Mouse (Mus musculus) stomach, embryonic 16.5 days (tissue): ENCODE data around the gene Asap2. TPM values are rescaled to one million over a fixed set of nuclear protein-coding genes. Genes with fewer than 3 reads are reported as not detected.

Experiments
- ATAC-seq: fragments of 200-750 bp; cut with Nextera tagmentation; 2 replicates; pipeline ENCODE4 v1.8.0; 2017; ENCODE audit warnings: moderate number of reproducible peaks, moderate TSS enrichment; ENCODE audit not compliant: insufficient read depth, low FRiP score
- H3K27ac ChIP-seq: fragments of 300-500 bp; sonication (generic); 2 replicates; pipeline ENCODE4 v1.5.1; 2014; ENCODE audit warnings: low read length
- H3K27me3 ChIP-seq: fragments of 300-500 bp; sonication (generic); 2 replicates; pipeline ENCODE4 v1.6.1; 2014; ENCODE audit warnings: low read length, control low read depth, mixed read lengths; ENCODE audit not compliant: control insufficient read depth, insufficient read depth
- H3K36me3 ChIP-seq: fragments of 300-500 bp; sonication (generic); 2 replicates; pipeline ENCODE4 v1.6.1; 2014; ENCODE audit warnings: low read length; ENCODE audit not compliant: control insufficient read depth, insufficient read depth
- H3K4me1 ChIP-seq: fragments of 300-500 bp; sonication (generic); 2 replicates; pipeline ENCODE4 v1.6.1; 2014; ENCODE audit warnings: low read length, control low read depth, mixed read lengths; ENCODE audit not compliant: control insufficient read depth, insufficient read depth
- H3K4me2 ChIP-seq: fragments of 300-500 bp; sonication (generic); 2 replicates; pipeline ENCODE4 v1.6.1; 2014; ENCODE audit warnings: low read depth, low read length, mixed read lengths
- H3K4me3 ChIP-seq: fragments of 300-500 bp; sonication (generic); replicated peaks from 2 replicates; pipeline ENCODE4 v1.5.1; 2014; ENCODE audit warnings: mild to moderate bottlenecking, low read length
- H3K9ac ChIP-seq: fragments of 300-500 bp; sonication (generic); 2 replicates; pipeline ENCODE4 v1.6.1; 2014; ENCODE audit warnings: low read length
- H3K9me3 ChIP-seq: fragments of 300-500 bp; sonication (generic); replicated peaks from 2 replicates; pipeline ENCODE4 v1.6.1; 2016; ENCODE audit warnings: low read length, control low read depth; ENCODE audit not compliant: control insufficient read depth
- WGBS: fragments of 180-500 bp; shearing (Covaris S2); extraction: QIAGEN DNeasy Blood & Tissue Kit; methylation state at CpG from one replicate; pipeline ENCODE4 v1.1.7; 2014; 5-methylcytosine and 5-hydroxymethylcytosine counted together
- polyA plus RNA-seq: library from polyadenylated mRNA; unstranded; fragments of >200 nt; fragmentation: Nextera tagmentation; extraction: Ambion mirVana; gene quantifications from 2 replicates; pipeline ENCODE4 v1.2.1, GENCODE M21; 2015

The Asap2 gene
- polyA plus RNA-seq, 1 experiment from 2014 or later: 5.5 TPM

DNA sequence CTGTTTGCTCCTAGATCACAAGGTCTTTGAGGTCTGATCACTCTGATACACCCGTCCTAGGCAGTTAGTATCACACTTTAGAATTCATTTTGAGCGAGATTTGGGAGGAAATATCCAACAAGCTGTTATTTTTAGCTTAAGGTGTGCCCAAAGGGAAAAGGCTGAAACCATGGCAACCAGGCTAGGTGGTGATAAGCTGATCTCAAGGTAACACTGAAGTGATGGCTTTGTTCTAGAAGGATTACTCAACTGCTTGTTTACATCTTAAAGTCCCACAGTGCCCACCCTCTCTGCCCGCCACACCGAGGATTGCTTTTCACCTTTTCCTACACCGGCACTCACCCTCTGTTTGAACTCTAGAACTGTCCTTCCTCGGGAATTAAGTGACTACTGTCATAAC, 299.4 kb downstream of the Asap2 start:
- no peak for ATAC-seq
- Histone ChIP-seq H3K4me1 (peaks cover 16% of the 10 kb centered on the region), H3K9ac (no peak overlapping the region), H3K27me3 (no peaks in the 10 kb centered on the region), H3K27ac (0 out of 2 replicates have a peak overlapping the region, but pooled peaks have one; percentile 26), H3K4me2 (0 out of 2 replicates have a peak overlapping the region, but pooled peaks have one; percentile 7), H3K9me3 (no peaks in the 10 kb centered on the region), H3K4me3 (no peak overlapping the region), H3K36me3 (peaks cover 18% of the 10 kb centered on the region)
- 60% methylated on average over 6 of the region's 6 CpGs for WGBS

DNA sequence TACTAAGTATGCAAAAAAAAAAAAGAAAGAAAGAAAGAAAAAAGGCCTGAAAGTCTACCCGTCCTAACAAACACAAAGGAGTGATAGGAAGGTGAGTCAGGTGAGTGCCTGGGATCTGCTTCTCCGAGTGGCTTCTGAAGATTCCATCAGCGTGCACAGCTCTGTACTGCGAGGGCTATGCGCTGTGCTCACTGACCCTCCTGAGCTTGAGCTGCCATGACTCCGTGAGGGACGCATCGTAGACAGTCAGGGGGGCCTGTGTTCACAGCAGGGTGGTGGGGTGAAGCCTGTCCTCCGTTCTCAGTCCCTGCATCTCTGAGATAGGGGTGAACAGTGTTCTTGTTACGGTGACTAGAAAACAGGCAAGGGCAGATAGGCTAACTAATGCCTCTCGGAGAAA, 308.6 kb downstream of the Asap2 start:
- Histone ChIP-seq H3K36me3 (peaks cover 31% of the 10 kb centered on the region), H3K4me2 (no peak overlapping the region), H3K27me3 (no peaks in the 10 kb centered on the region), H3K9me3 (no peaks in the 10 kb centered on the region), H3K9ac (no peak overlapping the region), H3K4me3 (no peak overlapping the region), H3K27ac (no peak overlapping the region), H3K4me1 (no peaks in the 10 kb centered on the region)
- ATAC-seq: no peak
- WGBS: 97% methylated on average over 11 of the region's 11 CpGs

DNA sequence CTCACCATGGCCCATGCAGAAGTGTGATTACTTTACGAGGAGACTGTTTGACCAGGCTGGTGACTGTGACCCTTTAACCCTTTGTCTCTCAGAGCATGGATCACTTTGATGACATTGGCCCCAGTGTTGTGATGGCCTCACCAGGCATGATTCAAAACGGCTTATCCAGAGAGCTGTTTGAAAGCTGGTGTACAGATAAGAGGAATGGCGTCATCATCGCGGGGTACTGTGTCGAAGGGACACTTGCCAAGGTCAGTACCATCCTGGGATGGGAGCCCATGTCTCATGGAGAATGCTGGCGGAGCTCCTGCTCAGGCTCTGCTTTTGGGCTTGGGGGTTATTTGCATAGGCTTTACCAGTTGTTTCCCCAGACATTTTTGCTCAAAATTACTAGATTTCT, 311.1 kb downstream of the Asap2 start:
- no peak overlapping the region for H3K4me3 ChIP-seq
- ATAC-seq: no peak
- H3K27me3 ChIP-seq: no peaks in the 10 kb centered on the region
- no peaks in the 10 kb centered on the region for H3K4me1 ChIP-seq
- H3K9ac ChIP-seq: no peak overlapping the region
- H3K27ac ChIP-seq: no peak overlapping the region
- WGBS: 81% methylated on average over 7 of the region's 7 CpGs
- H3K9me3 ChIP-seq: no peaks in the 10 kb centered on the region
- no peak overlapping the region for H3K4me2 ChIP-seq
- H3K36me3 ChIP-seq: peaks cover 26% of the 10 kb centered on the region

DNA sequence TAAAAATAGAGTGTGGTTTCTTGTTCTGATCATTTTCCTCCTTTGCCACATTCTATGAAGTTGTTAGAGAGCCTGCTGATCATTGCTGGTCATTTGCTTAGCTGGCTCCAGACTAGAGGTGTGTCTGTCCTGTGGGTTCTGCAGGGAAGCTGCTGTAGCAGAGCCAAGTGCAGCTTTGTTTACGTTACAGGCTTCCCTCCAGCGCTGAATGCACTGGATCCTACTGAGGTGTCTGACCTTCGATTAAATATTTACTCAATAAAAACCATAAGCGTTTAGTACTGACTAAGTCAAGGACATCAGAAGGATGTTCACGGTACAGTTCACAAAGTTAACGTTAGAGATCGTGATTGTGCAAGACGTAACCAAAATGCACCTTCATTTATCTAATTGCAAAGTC, 311.7 kb downstream of the Asap2 start:
- no peaks in the 10 kb centered on the region for H3K9me3 ChIP-seq
- peak overlapping the region; percentile 26; the same call in 1 of the 2 replicates for H3K27ac ChIP-seq
- peaks cover 30% of the 10 kb centered on the region for H3K36me3 ChIP-seq
- no peak overlapping the region for H3K9ac ChIP-seq
- no peak overlapping the region for H3K4me3 ChIP-seq
- H3K4me1 ChIP-seq: no peaks in the 10 kb centered on the region
- WGBS: 31% methylated on average over 8 of the region's 8 CpGs
- H3K4me2 ChIP-seq: no peak overlapping the region
- ATAC-seq: peak; percentile 48; the same call in 1 of the 2 replicates
- no peaks in the 10 kb centered on the region for H3K27me3 ChIP-seq

DNA sequence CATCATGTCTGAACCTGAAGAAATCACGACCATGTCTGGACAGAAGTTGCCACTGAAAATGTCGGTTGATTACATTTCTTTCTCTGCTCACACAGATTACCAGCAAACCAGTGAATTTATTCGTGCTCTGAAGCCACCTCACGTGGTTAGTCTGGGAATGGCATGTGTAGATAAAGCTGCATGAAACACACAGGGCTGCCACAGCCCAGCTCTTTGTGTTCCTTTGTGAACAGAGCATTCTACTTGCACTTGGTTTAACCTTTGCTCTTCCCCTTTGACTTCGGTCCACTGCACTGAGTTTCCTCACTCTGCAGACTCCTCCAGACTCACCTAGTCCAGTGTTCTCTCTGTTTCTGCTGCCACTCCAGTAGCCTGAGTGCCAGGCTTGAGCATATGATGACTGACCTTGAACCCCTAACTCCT, 312.1 kb downstream of the Asap2 start:
- Histone ChIP-seq H3K27me3 (no peaks in the 10 kb centered on the region), H3K9me3 (no peaks in the 10 kb centered on the region), H3K36me3 (peaks cover 34% of the 10 kb centered on the region), H3K4me1 (no peaks in the 10 kb centered on the region), H3K4me2 (no peak overlapping the region), H3K27ac (peak overlapping the region; percentile 26; the same call in 1 of the 2 replicates), H3K9ac (no peak overlapping the region), H3K4me3 (no peak overlapping the region)
- peak; percentile 77; the same call in 1 of the 2 replicates for ATAC-seq
- WGBS: 48% methylated on average over 5 of the region's 5 CpGs

DNA sequence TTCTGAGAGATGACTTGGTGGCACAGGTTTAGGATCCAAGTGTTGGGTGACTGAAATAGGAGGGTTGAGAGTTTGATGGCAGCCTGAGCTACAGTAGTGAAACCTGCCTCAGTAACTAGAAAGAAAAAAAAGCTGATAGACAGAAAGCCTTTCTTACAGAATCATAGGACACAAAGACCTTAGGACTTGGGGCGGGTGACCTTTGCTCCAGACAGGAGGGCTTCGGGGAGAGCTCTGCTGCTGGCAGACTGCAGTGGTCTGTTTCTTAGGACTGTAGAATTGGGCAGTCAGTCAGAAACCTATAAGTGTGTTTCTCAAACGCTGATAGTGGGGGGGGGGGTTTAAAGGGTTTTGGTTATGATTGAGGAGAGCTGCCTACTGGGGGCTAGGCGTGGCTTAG, 315.5 kb downstream of the Asap2 start:
- Histone ChIP-seq H3K27me3 (no peaks in the 10 kb centered on the region), H3K9me3 (no peaks in the 10 kb centered on the region), H3K9ac (no peak overlapping the region), H3K4me3 (no peak overlapping the region), H3K4me1 (no peaks in the 10 kb centered on the region), H3K27ac (no peak overlapping the region), H3K36me3 (peaks cover 45% of the 10 kb centered on the region), H3K4me2 (no peak overlapping the region)
- 92% methylated on average over 4 of the region's 4 CpGs for WGBS
- ATAC-seq: no peak

DNA sequence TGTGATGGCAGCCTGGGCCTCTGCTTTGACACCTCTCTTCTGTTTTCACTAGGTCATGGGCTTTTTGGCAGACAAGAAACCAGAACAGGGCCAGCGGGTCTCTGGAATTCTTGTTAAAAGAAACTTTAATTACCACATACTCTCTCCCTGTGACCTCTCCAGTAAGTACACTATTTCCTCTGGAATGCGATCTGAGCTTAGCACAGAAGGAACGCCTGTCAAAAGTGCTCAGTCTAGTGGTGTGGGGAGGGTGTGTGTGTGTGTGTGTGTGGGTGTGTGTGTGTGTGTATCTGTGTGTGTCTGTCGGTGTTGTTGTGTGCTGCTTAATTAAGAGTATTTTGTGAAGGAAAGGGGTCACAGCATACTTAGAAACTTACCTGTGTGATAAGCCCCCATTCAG, 316.5 kb downstream of the Asap2 start:
- peaks cover 46% of the 10 kb centered on the region for H3K36me3 ChIP-seq
- H3K27ac ChIP-seq: no peak overlapping the region
- no peak overlapping the region for H3K9ac ChIP-seq
- no peak overlapping the region for H3K4me2 ChIP-seq
- no peaks in the 10 kb centered on the region for H3K27me3 ChIP-seq
- no peaks in the 10 kb centered on the region for H3K9me3 ChIP-seq
- WGBS: 84% methylated on average over 4 of the region's 4 CpGs
- ATAC-seq: no peak
- H3K4me3 ChIP-seq: no peak overlapping the region
- no peaks in the 10 kb centered on the region for H3K4me1 ChIP-seq

DNA sequence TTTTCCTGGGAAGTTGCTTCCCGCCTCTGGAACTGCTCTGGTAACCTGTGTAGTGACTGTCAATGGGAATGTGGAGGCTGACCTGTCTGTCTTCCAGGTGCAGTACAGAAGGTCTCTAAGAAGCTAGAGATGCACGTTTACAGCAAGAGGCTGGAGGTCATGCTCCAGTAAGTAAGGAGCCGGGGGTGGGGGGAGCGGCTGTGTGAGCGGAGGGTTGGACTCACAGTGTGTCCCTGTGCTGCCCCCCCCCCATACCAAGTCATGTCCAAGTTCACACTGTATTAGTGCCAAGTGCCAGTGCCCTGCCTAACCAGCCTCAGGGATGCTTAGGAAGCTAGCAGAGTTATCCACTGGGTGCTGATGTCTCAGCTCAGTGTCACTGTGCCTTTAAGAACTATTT, 321.9 kb downstream of the Asap2 start:
- ATAC-seq: no peak
- Histone ChIP-seq H3K4me2 (no peak overlapping the region), H3K27ac (no peak overlapping the region), H3K9ac (no peak overlapping the region), H3K9me3 (no peaks in the 10 kb centered on the region), H3K4me1 (peaks cover 7% of the 10 kb centered on the region), H3K27me3 (no peaks in the 10 kb centered on the region), H3K4me3 (no peak overlapping the region), H3K36me3 (peaks cover 31% of the 10 kb centered on the region; the same call in 1 of the 2 replicates)
- WGBS: 88% methylated on average over 5 of the region's 5 CpGs

DNA sequence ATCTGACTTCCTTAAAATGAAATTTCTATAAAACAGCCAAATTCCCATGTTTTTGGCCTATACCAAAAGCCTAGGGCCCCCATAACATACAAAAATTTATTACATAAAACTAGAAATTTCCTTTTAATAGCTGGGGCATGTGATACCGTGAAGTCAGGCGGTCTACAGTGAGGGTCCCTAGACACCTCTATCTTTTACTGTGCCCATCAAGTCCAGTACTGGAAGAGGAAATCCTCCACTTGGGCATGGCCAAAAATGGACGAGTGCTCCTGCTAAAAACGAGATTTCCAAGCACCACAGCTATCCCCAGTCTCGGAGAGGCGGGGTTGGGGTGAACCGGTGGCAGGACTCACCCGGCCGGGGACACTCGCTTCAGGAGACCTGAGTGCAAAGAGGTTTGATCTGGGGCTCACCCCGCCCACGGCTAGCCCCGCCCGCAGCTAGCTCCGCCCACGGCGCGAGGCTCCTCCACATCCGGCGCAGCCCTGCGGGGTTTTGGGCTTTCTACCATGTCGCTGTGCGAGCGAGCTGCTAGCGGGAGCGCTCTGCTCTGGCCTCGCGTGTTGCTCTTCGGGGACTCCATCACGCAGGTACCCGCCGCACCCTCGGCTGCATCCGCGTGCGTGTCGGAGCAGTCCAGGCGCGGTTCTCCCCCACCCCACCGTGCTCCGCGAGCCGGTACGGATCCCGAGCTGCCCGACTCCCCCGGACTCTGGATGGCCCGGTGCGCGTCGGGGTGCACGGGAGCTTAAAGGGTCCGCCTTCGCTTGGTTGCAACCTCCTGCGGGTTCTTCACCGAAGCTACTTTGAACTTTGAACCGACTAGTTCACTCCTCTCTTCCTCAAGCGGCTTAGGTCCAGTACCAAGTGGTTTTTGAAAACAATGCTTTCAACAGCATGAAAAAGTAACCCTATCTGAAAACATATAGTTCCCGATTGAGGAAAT, 325.9 kb downstream of the Asap2 start, which contains the start of gene Iah1:
TSS of gene Iah1 (plus strand) at position 467 of the 946 bp plus-strand sequence.
- 2% methylated on average over 59 of the region's 59 CpGs for WGBS
- ATAC-seq: peak; percentile 96

More for the DNA sequence above, 325.9 kb downstream of the Asap2 start, which contains the start of gene Iah1:
- peak within 1 kb of the TSS; percentile 87 for H3K27ac ChIP-seq
- H3K4me3 ChIP-seq: peak within 1 kb of the TSS; percentile 85
- peak within 1 kb of the TSS; percentile 86 for H3K9ac ChIP-seq
- peaks cover 9% of the 10 kb centered on the region for H3K4me1 ChIP-seq
- H3K36me3 ChIP-seq: 0 out of 2 replicates have a peak, but pooled peaks cover 8% of the 10 kb centered on the region
- H3K4me2 ChIP-seq: peak within 1 kb of the TSS; percentile 82
- H3K9me3 ChIP-seq: no peaks in the 10 kb centered on the region
- H3K27me3 ChIP-seq: no peaks in the 10 kb centered on the region
